Mouse (Mus musculus): Measurements from ENCODE around the gene Spen. TPM values are rescaled to one million over a fixed set of nuclear protein-coding genes. Genes with fewer than 3 reads are reported as not detected.
A peak's percentile ranks its signal among the peaks of the same experiment; 100 is the strongest.

Gene Spen
- total RNA-seq, 2 experiments from 2014 or later = 56.8 to 59.9 TPM

GRCm38 (mm10) chr4:141537706-141538407 is 540 bp downstream of the Spen start:
- intact Hi-C loops (cut with DNase I) = loop anchor here (5.0 kb wide), 1 partner anchor 36 kb away; no protein-coding TSS in a partner anchor
- DNase-seq (ENCODE audit: extremely low spot score in 1 of 2, low spot score in 2 of 2) = peak in 1 of 2 experiments; percentile 69

- peak in 1 of 2 experiments; percentile 29 for DNase-seq (ENCODE audit: extremely low spot score in 1 of 2, low spot score in 2 of 2)
- intact Hi-C loops (cut with DNase I) = loop anchor here (5.0 kb wide), 1 partner anchor 35 kb away; no protein-coding TSS in a partner anchor
Measured at GRCm38 (mm10) chr4:141537226-141537610, 1.2 kb downstream of the Spen start.

- DNase-seq (ENCODE audit: extremely low spot score in 1 of 2, low spot score in 2 of 2) = peak; percentile 72 to 87
- intact Hi-C loops (cut with DNase I) = loop anchor here (5.0 kb wide), 1 partner anchor 34 kb away; no protein-coding TSS in a partner anchor
Measured at GRCm38 (mm10) chr4:141536291-141537225, 1.8 kb downstream of the Spen start.

GRCm38 (mm10) chr4:141534947-141535680 is 3.3 kb downstream of the Spen start:
- DNase-seq (ENCODE audit: extremely low spot score in 1 of 2, low spot score in 2 of 2) = peak; percentile 42 to 69
- intact Hi-C loops (cut with DNase I) = loop anchor here (5.0 kb wide), 1 partner anchor 33 kb away; no protein-coding TSS in a partner anchor

GRCm38 (mm10) chr4:141530979-141531378 is 7.4 kb downstream of the Spen start:
- no peak for DNase-seq (ENCODE audit: extremely low spot score in 1 of 2, low spot score in 2 of 2)
- intact Hi-C loops (cut with DNase I) = no loop called here

GRCm38 (mm10) chr4:141528938-141529337 is 9.5 kb downstream of the Spen start:
- DNase-seq (ENCODE audit: extremely low spot score in 1 of 2, low spot score in 2 of 2) = no peak
- intact Hi-C loops (cut with DNase I) = no loop called here

- DNase-seq (ENCODE audit: extremely low spot score in 1 of 2, low spot score in 2 of 2) = no peak
- intact Hi-C loops (cut with DNase I) = no loop called here
Measured at GRCm38 (mm10) chr4:141526936-141527650, 11.3 kb downstream of the Spen start.

- intact Hi-C loops (cut with DNase I) = no loop called here
Measured at GRCm38 (mm10) chr4:141525940-141526339, 12.5 kb downstream of the Spen start.

GRCm38 (mm10) chr4:141524658-141525057 is 13.7 kb downstream of the Spen start:
- DNase-seq (ENCODE audit: extremely low spot score in 1 of 2, low spot score in 2 of 2) = no peak
- intact Hi-C loops (cut with DNase I) = no loop called here

More at GRCm38 (mm10) chr4:141525940-141526339, 12.5 kb downstream of the Spen start:
- no peak for DNase-seq (ENCODE audit: extremely low spot score in 1 of 2, low spot score in 2 of 2)

GRCm38 (mm10) chr4:141523128-141523527 is 15.3 kb downstream of the Spen start:
- DNase-seq (ENCODE audit: extremely low spot score in 1 of 2, low spot score in 2 of 2) = no peak
- intact Hi-C loops (cut with DNase I) = no loop called here

- intact Hi-C loops (cut with DNase I) = no loop called here
- no peak for DNase-seq (ENCODE audit: extremely low spot score in 1 of 2, low spot score in 2 of 2)
Measured at GRCm38 (mm10) chr4:141518386-141518785, 20.0 kb downstream of the Spen start.

GRCm38 (mm10) chr4:141514179-141514641 is 24.2 kb downstream of the Spen start:
- DNase-seq (ENCODE audit: extremely low spot score in 1 of 2, low spot score in 2 of 2) = peak in 1 of 2 experiments; percentile 69

GRCm38 (mm10) chr4:141512145-141512544 is 26.3 kb downstream of the Spen start:
- intact Hi-C loops (cut with DNase I) = no loop called here
- no peak for DNase-seq (ENCODE audit: extremely low spot score in 1 of 2, low spot score in 2 of 2)

More at GRCm38 (mm10) chr4:141514179-141514641, 24.2 kb downstream of the Spen start:
- intact Hi-C loops (cut with DNase I) = no loop called here

- DNase-seq (ENCODE audit: extremely low spot score in 1 of 2, low spot score in 2 of 2) = no peak
- intact Hi-C loops (cut with DNase I) = no loop called here
Measured at GRCm38 (mm10) chr4:141510457-141510856, 27.9 kb downstream of the Spen start.

GRCm38 (mm10) chr4:141506893-141507292 is 31.5 kb downstream of the Spen start:
- intact Hi-C loops (cut with DNase I) = no loop called here
- DNase-seq (ENCODE audit: extremely low spot score in 1 of 2, low spot score in 2 of 2) = peak in 1 of 2 experiments; percentile 53

- intact Hi-C loops (cut with DNase I) = no loop called here
- DNase-seq (ENCODE audit: extremely low spot score in 1 of 2, low spot score in 2 of 2) = peak; percentile 84 to 87
Measured at GRCm38 (mm10) chr4:141506352-141506751, 32.0 kb downstream of the Spen start.

- intact Hi-C loops (cut with DNase I) = no loop called here
- no peak for DNase-seq (ENCODE audit: extremely low spot score in 1 of 2, low spot score in 2 of 2)
Measured at GRCm38 (mm10) chr4:141505810-141506209, 32.6 kb downstream of the Spen start.

GRCm38 (mm10) chr4:141504471-141504870 is 33.9 kb downstream of the Spen start:
- intact Hi-C loops (cut with DNase I) = loop anchor here (5.0 kb wide), 1 partner anchor 33 kb away; the partner anchor contains the start of gene Spen
- DNase-seq (ENCODE audit: extremely low spot score in 1 of 2, low spot score in 2 of 2) = no peak

Data from left cerebral cortex, postnatal 10 days (tissue).